Mouse (Mus musculus) adrenal gland, postnatal 36 days (tissue): ENCODE results near the gene Alas2. TPM values are rescaled to one million over a fixed set of nuclear protein-coding genes. Genes with fewer than 3 reads are reported as not detected.
A peak's percentile ranks its signal among the peaks of the same experiment; 100 is the strongest.

Source experiments
- DNase-seq, 2 experiments: peaks; one replicate each; pipeline ENCODE4 v3.0.0; 2021; ENCODE audit warnings: mixed read lengths in 1 of 2
- long read RNA-seq, 2 experiments: library from polyadenylated mRNA; stranded (forward); transcript quantifications; one replicate each; pipeline ENCODE4 v2.0.0; 2021; ENCODE audit warnings: borderline sequencing depth in 2 of 2
- total RNA-seq, 2 experiments: library from RNA; stranded (reverse); gene quantifications; 2 replicates each; pipeline ENCODE4 v1.2.3; 2021

The Alas2 gene
- total RNA-seq = 10 to 100 TPM; 29.7 to 47.3 TPM
- long read RNA-seq, experiment 1, transcript Alas2-201 (11 exons, 2,037 nt) = major isoform, 24 of 30 reads
- long read RNA-seq, experiment 1, partial matches to known transcripts = 2 of 30 reads
- long read RNA-seq, experiment 1, other reads (novel, unspliced or antisense) = 0 of 30 reads
- long read RNA-seq, experiment 2, partial matches to known transcripts = 1 of 6 reads
- long read RNA-seq, experiment 2, other reads (novel, unspliced or antisense) = 1 of 6 reads

DNA sequence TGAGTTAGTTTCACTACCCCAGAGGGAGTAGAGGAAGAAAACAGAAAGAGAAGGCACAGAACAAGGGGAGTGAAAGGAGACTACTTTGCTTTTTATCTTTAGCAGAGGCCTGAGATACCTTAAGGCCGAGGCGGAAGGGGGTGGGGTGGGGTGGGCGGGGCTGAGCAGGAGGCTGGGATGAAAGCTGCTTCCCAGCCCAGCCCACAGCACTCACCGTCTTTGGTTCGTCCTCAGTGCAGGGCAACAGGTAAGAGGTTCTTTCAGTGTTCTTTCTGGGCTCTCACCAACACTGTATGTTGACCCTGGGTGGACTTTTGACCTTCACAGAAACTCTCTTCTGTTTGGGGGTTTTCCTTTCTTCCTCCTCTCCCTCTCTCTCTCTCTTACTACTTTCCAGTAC lies at the start of gene Alas2:
Gene Alas2, plus strand, starts transcription at position 137 of the 400 bp plus-strand sequence.
- no peak for DNase-seq

GRCm38 (mm10) chrX:150508696-150509095 lies 38.5 kb upstream of the Alas2 start:
- DNase-seq = no peak

- DNase-seq = peak in 1 of 2 experiments; percentile 7
These were observed 36.5 kb upstream of the Alas2 start for GRCm38 (mm10) chrX:150510631-150511030.

- peak in 1 of 2 experiments; percentile 2 for DNase-seq
These were observed 35.9 kb upstream of the Alas2 start for GRCm38 (mm10) chrX:150511274-150511673.

DNA sequence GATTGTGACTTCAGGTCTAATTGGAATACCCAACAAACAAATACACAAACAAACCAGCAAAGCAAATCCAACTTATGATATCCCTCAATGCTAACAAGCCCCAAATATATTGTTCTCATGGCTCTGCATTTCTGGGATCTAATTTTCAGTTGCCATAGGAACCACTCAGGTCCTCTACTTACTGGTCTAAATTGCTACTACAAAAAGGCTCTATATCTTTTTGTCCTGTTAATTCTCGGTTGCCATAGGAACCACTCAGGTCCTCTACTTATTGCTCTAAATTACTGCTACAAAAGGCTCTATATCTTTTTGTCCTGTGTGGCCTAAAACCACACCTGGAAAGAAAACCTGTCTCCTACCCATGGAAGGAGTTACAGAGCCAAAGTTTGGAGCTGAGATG lies 33.0 kb upstream of the Alas2 start:
- no peak for DNase-seq

DNA sequence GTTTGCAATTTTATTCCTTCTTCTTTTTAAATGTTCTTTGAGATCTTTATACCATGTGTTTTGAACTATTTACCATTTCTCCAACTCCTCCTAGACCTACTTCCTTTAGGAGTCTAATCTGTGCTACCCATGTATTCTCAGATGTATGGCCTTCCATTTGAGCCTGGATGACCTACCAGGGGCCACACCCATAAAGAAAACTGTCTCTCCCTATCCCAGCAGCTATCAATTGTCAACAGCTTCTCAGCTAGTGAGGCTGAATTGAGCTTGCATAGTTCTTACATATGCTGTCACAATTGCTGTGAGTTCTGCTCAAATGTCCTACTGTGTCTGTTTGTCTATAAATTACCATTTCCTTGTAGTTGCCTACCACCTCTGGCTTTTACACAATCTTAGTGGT lies 31.2 kb upstream of the Alas2 start:
- no peak for DNase-seq

- no peak for DNase-seq
These were observed 30.7 kb upstream of the Alas2 start for GRCm38 (mm10) chrX:150516477-150516876.

DNA sequence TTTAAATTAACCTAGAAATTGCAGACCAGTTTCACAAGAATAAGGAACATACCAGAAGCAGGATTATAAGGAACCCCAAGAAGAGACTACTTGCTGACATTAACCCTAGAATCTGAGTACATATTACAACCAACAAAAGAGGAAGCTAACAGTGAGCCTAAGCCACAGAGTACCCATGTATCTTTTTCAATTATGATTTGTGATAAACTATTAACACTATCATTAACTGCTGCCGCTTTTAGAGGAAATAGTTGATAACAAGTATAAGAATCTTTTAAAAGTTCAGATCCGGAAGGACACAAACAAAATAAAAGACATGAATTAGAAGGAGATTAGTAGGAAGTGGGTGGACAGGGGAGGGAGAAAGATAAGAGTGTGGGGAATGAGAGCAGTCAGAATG lies 7.1 kb upstream of the Alas2 start:
- no peak for DNase-seq

GRCm38 (mm10) chrX:150541684-150542083 lies 5.5 kb upstream of the Alas2 start:
- DNase-seq = no peak

DNA sequence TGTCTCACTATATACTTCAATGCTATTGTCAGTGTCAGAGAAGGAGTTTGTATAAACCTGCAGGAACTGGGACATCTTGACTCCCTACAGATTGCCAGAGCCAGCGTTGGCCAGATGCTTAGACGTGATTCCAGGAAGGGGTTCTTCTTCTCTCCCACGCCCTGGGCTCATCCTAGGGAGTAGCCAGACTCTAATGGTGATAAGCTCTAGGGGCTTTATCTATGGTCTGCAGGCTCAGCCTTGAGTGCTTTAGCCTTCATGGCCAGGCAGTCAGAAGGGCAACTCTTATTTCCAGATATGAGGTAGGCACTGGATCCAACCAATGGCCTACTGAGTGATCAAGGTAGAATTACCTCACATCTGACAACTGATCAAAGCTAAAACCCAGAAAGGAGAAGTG lies 2.5 kb downstream of the Alas2 start:
- DNase-seq = no peak

DNA sequence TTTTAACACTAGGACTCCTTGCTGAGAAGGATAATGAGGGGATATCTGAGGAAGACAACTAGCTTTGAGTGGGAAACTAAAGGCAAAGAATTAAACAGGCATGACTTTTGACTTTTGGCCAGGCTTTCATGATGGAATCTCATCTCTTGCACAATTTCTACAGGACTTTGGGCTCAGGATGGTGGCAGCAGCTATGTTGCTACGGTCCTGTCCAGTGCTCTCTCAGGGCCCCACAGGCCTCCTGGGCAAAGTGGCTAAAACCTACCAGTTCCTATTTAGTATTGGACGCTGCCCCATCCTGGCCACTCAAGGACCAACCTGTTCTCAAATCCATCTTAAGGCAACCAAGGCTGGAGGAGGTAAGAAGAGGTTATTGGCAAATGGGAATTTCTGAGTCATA lies 4.8 kb downstream of the Alas2 start:
- DNase-seq = no peak

GRCm38 (mm10) chrX:150554032-150554431 lies 6.9 kb downstream of the Alas2 start:
- no peak for DNase-seq

DNA sequence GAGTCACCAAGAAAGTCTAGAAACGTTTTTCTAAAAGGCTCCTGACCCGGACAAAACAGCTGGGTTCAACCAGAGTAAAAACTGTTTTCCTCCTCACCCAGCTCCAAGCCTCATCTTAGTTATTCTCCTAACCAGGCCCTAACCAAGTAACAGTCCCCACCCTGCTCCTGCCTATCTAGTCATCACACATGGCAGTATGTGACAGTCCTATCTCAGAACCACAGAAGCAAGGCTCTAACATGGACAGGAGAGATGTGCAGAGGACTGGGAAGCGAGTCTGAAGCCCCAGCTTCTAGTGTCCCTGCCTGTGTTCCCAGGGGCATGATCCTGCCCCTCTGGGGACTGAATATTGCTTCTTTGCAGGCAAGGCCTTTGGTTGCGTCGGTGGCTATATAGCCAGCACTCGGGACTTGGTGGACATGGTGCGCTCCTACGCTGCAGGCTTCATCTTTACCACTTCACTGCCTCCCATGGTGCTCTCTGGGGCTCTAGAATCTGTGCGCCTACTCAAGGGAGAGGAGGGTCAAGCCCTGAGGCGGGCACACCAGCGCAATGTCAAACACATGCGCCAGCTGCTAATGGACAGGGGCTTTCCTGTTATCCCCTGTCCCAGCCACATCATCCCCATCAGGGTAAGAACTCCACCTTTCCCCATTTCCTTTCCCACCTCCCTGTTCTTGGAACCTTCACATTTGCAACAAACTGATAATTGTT lies 17.6 kb downstream of the Alas2 start:
- no peak for DNase-seq

DNA sequence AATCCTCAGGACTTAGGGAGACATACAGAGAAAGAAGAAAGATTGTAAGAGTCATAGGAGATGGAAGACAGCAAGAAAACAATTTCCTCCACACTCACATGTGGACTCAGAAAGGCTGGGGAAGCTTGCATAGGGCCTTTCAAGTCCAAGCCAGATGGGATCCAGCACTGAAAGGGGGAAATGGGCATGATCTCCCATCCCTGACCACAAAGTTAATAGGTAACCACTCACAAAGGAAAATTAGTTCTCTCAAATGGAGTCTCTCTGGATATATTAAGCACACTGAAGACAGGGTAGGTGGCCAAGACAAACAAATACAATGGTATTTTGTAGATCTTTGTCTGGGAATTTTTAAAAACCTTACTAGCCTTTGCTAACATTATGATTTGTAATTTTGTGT lies 34.7 kb downstream of the Alas2 start:
- DNase-seq = no peak

- DNase-seq = no peak
These were observed 37.9 kb downstream of the Alas2 start for GRCm38 (mm10) chrX:150585116-150585515.

DNA sequence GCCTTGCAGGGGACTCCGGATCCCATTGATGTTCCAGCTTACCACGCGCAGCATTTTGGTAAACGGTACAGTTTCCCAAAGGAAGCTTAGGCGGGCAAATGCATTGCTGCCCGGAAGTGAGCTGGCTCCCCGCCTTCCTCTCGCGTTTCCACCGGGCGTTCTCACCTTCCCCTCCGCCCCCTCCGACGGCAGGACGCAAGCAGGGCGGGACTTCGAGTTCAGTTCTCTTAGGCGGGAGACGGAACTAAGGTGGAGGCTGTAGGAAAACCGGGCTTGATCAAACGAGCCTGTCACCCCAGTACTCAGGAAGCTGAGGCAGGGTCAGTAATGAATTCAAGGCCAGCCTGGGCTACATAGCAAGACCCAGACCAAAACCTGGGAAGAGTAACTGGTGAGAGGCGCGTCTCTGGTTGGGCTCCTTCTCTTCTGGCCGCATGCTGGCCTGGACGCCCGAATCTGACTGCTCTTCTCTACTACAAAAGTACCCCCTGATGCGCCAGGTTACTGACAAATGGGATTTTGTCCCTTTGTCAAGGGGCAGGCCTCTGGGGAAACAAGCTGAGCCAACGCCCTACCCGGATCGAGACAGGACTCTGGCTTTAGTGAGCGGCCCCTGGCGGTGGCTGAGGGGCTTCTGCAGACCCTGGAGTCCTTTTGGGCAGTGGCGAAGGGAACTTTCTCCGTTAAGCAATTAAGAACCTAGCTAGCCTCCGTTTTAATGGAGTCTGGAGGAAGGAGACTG lies 41.0 kb downstream of the Alas2 start, which contains the start of gene Pfkfb1:
Gene Pfkfb1, plus strand, starts transcription at position 207 of the 742 bp plus-strand sequence.
- peak; percentile 89 to 90 for DNase-seq

GRCm38 (mm10) chrX:150589696-150590095 lies 42.5 kb downstream of the Alas2 start, which contains the start of gene Apex2:
Apex2 (minus strand) TSS chrX:150589868.
- no peak for DNase-seq

DNA sequence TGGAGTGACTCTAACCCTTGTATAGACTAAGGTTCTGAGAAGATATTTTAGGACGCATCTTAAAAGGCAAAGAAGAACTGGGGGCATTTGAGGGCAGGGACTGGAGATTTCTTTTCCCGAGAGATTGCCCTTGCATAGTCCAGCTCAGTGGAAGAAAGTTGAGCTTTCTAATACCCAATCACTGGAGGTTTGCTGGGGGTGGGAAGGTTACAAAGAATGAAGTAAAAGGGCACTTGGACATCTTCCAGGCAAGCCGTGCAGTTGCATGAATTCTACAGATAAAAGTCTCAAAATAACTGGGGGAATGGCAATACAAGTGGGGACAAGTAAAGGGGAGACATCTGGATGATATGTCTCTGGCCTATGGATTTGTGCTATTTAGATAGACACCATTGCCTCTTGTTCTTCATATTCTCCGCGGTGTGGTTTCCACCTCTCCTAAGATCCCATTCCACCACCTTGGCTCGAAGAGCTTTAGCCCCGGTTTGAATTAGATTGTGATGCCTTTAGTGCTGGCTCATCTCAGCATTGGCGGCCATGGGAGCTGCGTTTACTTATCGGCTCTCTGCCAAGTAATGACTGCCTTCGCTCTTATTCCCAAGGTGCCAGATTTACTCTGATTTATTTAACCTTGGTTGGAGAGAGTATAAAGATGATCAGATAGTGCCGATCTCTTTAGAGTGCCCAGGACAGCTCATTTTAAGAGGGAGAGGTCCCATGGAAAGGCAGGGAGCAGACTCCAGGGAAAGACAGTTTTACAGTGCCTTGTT lies 46.3 kb downstream of the Alas2 start:
- peak; percentile 27 to 37 for DNase-seq

- DNase-seq = no peak
These were observed 47.0 kb downstream of the Alas2 start for GRCm38 (mm10) chrX:150594176-150594575.

GRCm38 (mm10) chrX:150595016-150595760 lies 48.0 kb downstream of the Alas2 start:
- peak in 1 of 2 experiments; percentile 4 for DNase-seq

DNA sequence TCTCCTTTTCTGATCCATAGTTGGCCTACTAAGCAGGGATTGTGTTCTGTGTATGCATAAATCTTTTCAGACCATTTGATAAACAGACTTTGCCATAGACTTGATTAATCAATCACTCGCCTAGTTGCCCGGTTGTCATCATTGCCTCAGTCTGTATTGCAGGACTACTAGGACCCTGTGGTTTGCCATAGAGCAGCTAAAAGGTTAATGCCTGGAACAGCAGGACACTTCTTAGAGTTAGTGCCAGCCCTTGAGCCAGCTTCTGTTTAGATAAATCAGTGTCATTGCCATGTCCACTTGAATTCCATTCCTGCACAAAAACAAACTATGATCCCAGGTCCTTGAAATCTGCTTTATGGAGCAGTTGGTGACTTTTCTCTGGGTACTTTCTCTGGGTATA lies 51.7 kb downstream of the Alas2 start:
- peak; percentile 6 to 15 for DNase-seq
